Comparison of ENCODE assay signal across 8 mouse cellular contexts in the genomic region with DNA sequence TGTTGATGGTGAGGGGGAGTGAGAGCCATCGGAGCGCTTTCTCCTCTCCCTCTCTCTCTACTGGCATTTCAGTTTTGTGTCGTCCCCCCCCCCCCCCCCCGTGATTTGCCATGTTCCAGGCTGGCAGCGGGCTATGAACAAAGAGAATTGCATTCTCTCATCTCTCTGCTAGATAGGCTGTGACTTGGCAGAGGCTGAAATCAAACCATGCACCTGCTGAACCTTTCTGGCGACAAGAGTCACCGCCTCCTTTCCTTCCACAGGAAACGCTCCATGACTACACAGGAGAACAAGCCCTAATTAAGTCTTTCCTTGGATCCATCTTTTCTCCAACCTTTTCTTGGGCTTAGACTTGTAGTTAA. TPM values are rescaled to one million over a fixed set of nuclear protein-coding genes. Genes with fewer than 3 reads are reported as not detected.
DNase-seq lines count a peak whose midpoint lies in the region; ATAC-seq lines count a peak whose summit lies in the region.

No protein-coding gene starts in this region.

- no peak overlapping the region for H3K9ac ChIP-seq in heart, embryonic 12.5 days
- H3K9ac ChIP-seq in midbrain, embryonic 12.5 days (replicated peaks), result 0 out of 2 replicates have a peak overlapping the region, but pooled peaks have one; percentile 11
- H3K9ac ChIP-seq in hindbrain, embryonic 13.5 days, result 0 out of 2 replicates have a peak overlapping the region, but pooled peaks have one; percentile 60
- H3K9ac ChIP-seq in stomach, embryonic 14.5 days (replicated peaks; ENCODE audit: low read depth, low read length), result no peak overlapping the region

- DNase-seq in heart, adult 18-20 months, result no peak
- no peak for DNase-seq in midbrain, embryonic 10.5 days (ENCODE audit: low spot score)
- DNase-seq in layer of hippocampus, postnatal 36 days, result no peak
- DNase-seq in left cerebral cortex, postnatal 36 days (ENCODE audit: low spot score in 2 of 2), result no peak

- no peaks in the 10 kb centered on the region for H3K36me3 ChIP-seq in heart, embryonic 12.5 days
- no peaks in the 10 kb centered on the region for H3K36me3 ChIP-seq in midbrain, embryonic 12.5 days
- no peaks in the 10 kb centered on the region for H3K36me3 ChIP-seq in midbrain, embryonic 10.5 days
- H3K36me3 ChIP-seq in hindbrain, embryonic 13.5 days, result no peaks in the 10 kb centered on the region
- H3K36me3 ChIP-seq in stomach, embryonic 14.5 days (ENCODE audit: control insufficient read depth, insufficient read depth, low read length), result no peaks in the 10 kb centered on the region

- H3K4me1 ChIP-seq in heart, embryonic 12.5 days (replicated peaks), result peaks cover 12% of the 10 kb centered on the region
- H3K4me1 ChIP-seq in midbrain, embryonic 12.5 days, result peaks cover 14% of the 10 kb centered on the region
- H3K4me1 ChIP-seq in midbrain, embryonic 10.5 days, result peaks cover 26% of the 10 kb centered on the region
- H3K4me1 ChIP-seq in hindbrain, embryonic 13.5 days (replicated peaks), result peaks cover 15% of the 10 kb centered on the region
- H3K4me1 ChIP-seq in stomach, embryonic 14.5 days (ENCODE audit: control insufficient read depth, insufficient read depth, low read length), result peaks cover 2% of the 10 kb centered on the region; the same call in 1 of the 2 replicates

- intact Hi-C loops in left cerebral cortex, postnatal 36 days (cut with DNase I), result loop anchor here (5.0 kb wide), 2 partner anchors 287 to 302 kb away; no protein-coding TSS in a partner anchor

- no peak overlapping the region for H3K27ac ChIP-seq in heart, embryonic 12.5 days (ENCODE audit: poor library complexity, severe bottlenecking)
- H3K27ac ChIP-seq in midbrain, embryonic 12.5 days (replicated peaks), result no peak overlapping the region
- no peak overlapping the region for H3K27ac ChIP-seq in midbrain, embryonic 10.5 days (replicated peaks)
- no peak overlapping the region for H3K27ac ChIP-seq in hindbrain, embryonic 13.5 days
- peak overlapping the region; percentile 23 for H3K27ac ChIP-seq in stomach, embryonic 14.5 days (ENCODE audit: low read length)

- peak overlapping the region; percentile 53 for H3K4me2 ChIP-seq in heart, embryonic 12.5 days
- H3K4me2 ChIP-seq in midbrain, embryonic 12.5 days (replicated peaks), result 0 out of 2 replicates have a peak overlapping the region, but pooled peaks have one; percentile 13
- H3K4me2 ChIP-seq in hindbrain, embryonic 13.5 days, result peak overlapping the region; percentile 27
- no peak overlapping the region; the same call in 1 of the 2 replicates for H3K4me2 ChIP-seq in stomach, embryonic 14.5 days (replicated peaks; ENCODE audit: low read depth, low read length)

- peaks cover 37% of the 10 kb centered on the region for H3K27me3 ChIP-seq in heart, embryonic 12.5 days (replicated peaks)
- H3K27me3 ChIP-seq in midbrain, embryonic 12.5 days, result peaks cover 4% of the 10 kb centered on the region; the same call in 1 of the 2 replicates
- peaks cover 9% of the 10 kb centered on the region; the same call in 1 of the 2 replicates for H3K27me3 ChIP-seq in midbrain, embryonic 10.5 days (ENCODE audit: low read depth, poor library complexity, severe bottlenecking)
- H3K27me3 ChIP-seq in hindbrain, embryonic 13.5 days, result 0 out of 2 replicates have a peak, but pooled peaks cover 3% of the 10 kb centered on the region
- no peaks in the 10 kb centered on the region for H3K27me3 ChIP-seq in stomach, embryonic 14.5 days (ENCODE audit: control insufficient read depth, insufficient read depth, low read length)

- 49% methylated on average over 6 of the region's 8 CpGs for WGBS in heart, embryonic 12.5 days
- 54% methylated on average over 7 of the region's 8 CpGs for WGBS in midbrain, embryonic 12.5 days
- 52% methylated on average over 6 of the region's 8 CpGs for WGBS in midbrain, embryonic 10.5 days
- WGBS in hindbrain, embryonic 13.5 days, result 41% methylated on average over 6 of the region's 8 CpGs
- WGBS in stomach, embryonic 14.5 days, result 57% methylated on average over 6 of the region's 8 CpGs

- H3K9me3 ChIP-seq in heart, embryonic 12.5 days (replicated peaks), result no peaks in the 10 kb centered on the region
- no peaks in the 10 kb centered on the region for H3K9me3 ChIP-seq in midbrain, embryonic 12.5 days
- no peaks in the 10 kb centered on the region for H3K9me3 ChIP-seq in midbrain, embryonic 10.5 days (replicated peaks)
- no peaks in the 10 kb centered on the region for H3K9me3 ChIP-seq in hindbrain, embryonic 13.5 days
- no peaks in the 10 kb centered on the region for H3K9me3 ChIP-seq in stomach, embryonic 14.5 days (ENCODE audit: control insufficient read depth, low read depth, low read length)

- no peak for ATAC-seq in heart, embryonic 12.5 days (ENCODE audit: insufficient number of reproducible peaks, low FRiP score)
- no peak for ATAC-seq in midbrain, embryonic 12.5 days (ENCODE audit: low FRiP score, low read depth)
- ATAC-seq in hindbrain, embryonic 13.5 days (ENCODE audit: low FRiP score), result no peak
- ATAC-seq in stomach, embryonic 14.5 days (ENCODE audit: insufficient number of reproducible peaks, insufficient read depth, low FRiP score, low read depth), result no peak

- no peak overlapping the region for H3K4me3 ChIP-seq in heart, embryonic 12.5 days
- H3K4me3 ChIP-seq in midbrain, embryonic 12.5 days, result no peak overlapping the region
- no peak overlapping the region for H3K4me3 ChIP-seq in midbrain, embryonic 10.5 days
- no peak overlapping the region for H3K4me3 ChIP-seq in hindbrain, embryonic 13.5 days
- no peak overlapping the region for H3K4me3 ChIP-seq in stomach, embryonic 14.5 days (ENCODE audit: low read depth, low read length)

RNA-seq across cellular contexts. Expression of a gene that starts 6.1 kb away (rescaled TPM):
- 1.1 and 1.2 TPM in 2 replicates for polyA plus RNA-seq in heart, embryonic 12.5 days (2016; fragmentation: Nextera tagmentation; extraction: Ambion mirVana)
- 1 to 10 TPM; 1.9 to 4.8 TPM for total RNA-seq in heart, adult 18-20 months (2021)
- 13.1 and 16.0 TPM in 2 replicates for polyA plus RNA-seq in midbrain, embryonic 12.5 days (2016; fragmentation: Nextera tagmentation; extraction: Ambion mirVana)
- 8.4 and 10.2 TPM in 2 replicates for polyA plus RNA-seq in midbrain, embryonic 10.5 days (2016; fragmentation: Nextera tagmentation; extraction: Ambion mirVana)
- 25.7 and 26.2 TPM in 2 replicates for polyA plus RNA-seq in hindbrain, embryonic 13.5 days (2015; fragmentation: Nextera tagmentation; extraction: Ambion mirVana)
- 5.6 and 5.7 TPM in 2 replicates for polyA plus RNA-seq in stomach, embryonic 14.5 days (2014; fragmentation: Nextera tagmentation; extraction: Ambion mirVana)
- 10 to 100 TPM; 79.4 to 90.0 TPM for total RNA-seq in layer of hippocampus, postnatal 36 days (2021)
- total RNA-seq in left cerebral cortex, postnatal 36 days (2021), result 10 to 100 TPM; 66.2 to 80.7 TPM

RNA-seq across cellular contexts. Expression of a gene that starts 26.3 kb away (rescaled TPM):
- polyA plus RNA-seq in heart, embryonic 12.5 days (2016; fragmentation: Nextera tagmentation; extraction: Ambion mirVana), result 0.14 and 0.39 TPM in 2 replicates
- 1 to 10 TPM in 1 of 2 experiments, under 1 TPM in 1; 0.62 to 1.3 TPM for total RNA-seq in heart, adult 18-20 months (2021)
- 0.08 and 0.18 TPM in 2 replicates for polyA plus RNA-seq in midbrain, embryonic 12.5 days (2016; fragmentation: Nextera tagmentation; extraction: Ambion mirVana)
- 0.07 and 0.09 TPM in 2 replicates for polyA plus RNA-seq in midbrain, embryonic 10.5 days (2016; fragmentation: Nextera tagmentation; extraction: Ambion mirVana)
- polyA plus RNA-seq in hindbrain, embryonic 13.5 days (2015; fragmentation: Nextera tagmentation; extraction: Ambion mirVana), result 0.13 and 0.17 TPM in 2 replicates
- 3.0 and 3.3 TPM in 2 replicates for polyA plus RNA-seq in stomach, embryonic 14.5 days (2014; fragmentation: Nextera tagmentation; extraction: Ambion mirVana)
- total RNA-seq in layer of hippocampus, postnatal 36 days (2021), result 1 to 10 TPM; 5.5 to 6.0 TPM
- total RNA-seq in left cerebral cortex, postnatal 36 days (2021), result 1 to 10 TPM; 3.7 to 7.7 TPM

Comparison
In these comparisons a context has a peak if more than half of its experiments do, and no peak if none do; other contexts are left out.
1. H3K9ac ChIP-seq: peak in midbrain, embryonic 12.5 days (single experiment) and hindbrain, embryonic 13.5 days (single experiment); none in heart, embryonic 12.5 days (single experiment) and stomach, embryonic 14.5 days (single experiment).